Mouse (Mus musculus) heart, postnatal 0 days (tissue): ENCODE data around the gene St3gal5.

Experiments
- CTCF ChIP-seq: IDR thresholded peaks from 2 replicates; pipeline ENCODE4 v1.5.1; 2016; ENCODE audit warnings: antibody characterized with exemption, control low read depth, low read depth
- EP300 ChIP-seq: IDR thresholded peaks from 2 replicates; pipeline ENCODE4 v1.6.1; 2016; ENCODE audit warnings: antibody characterized with exemption, low read depth

- TF ChIP-seq CTCF (no peak), EP300 (no peak)
Observed at GRCm38 (mm10) chr6:72148721-72149120, 51.3 kb downstream of the St3gal5 start.
